In genomic region chr5:9265586-9266279, GRCm38 (mm10) we compare ENCODE assay signal across 9 mouse cellular contexts. TPM values are rescaled to one million over a fixed set of nuclear protein-coding genes. Genes with fewer than 3 reads are reported as not detected.
DNase-seq lines count a peak whose midpoint lies in the region; ATAC-seq lines count a peak whose summit lies in the region.
"Had no signal": no experiment of that assay in that cellular context is flagged by ENCODE, and none has a peak within 500 bp of the region (broad histone marks: within the 10 kb centered on the region; RNA-seq: fewer than 3 reads in every experiment).

Gene 9330182L06Rik, plus strand, starts transcription at chr5:9266118.

- no peaks in the 10 kb centered on the region for H3K36me3 ChIP-seq in heart, embryonic 11.5 days (ENCODE audit: control insufficient read depth, insufficient read depth, low read length)
- no peaks in the 10 kb centered on the region for H3K36me3 ChIP-seq in kidney, embryonic 15.5 days
- H3K36me3 ChIP-seq in limb, embryonic 13.5 days: no peaks in the 10 kb centered on the region
- H3K36me3 ChIP-seq in midbrain, embryonic 12.5 days: no peaks in the 10 kb centered on the region
- H3K36me3 ChIP-seq in stomach, embryonic 14.5 days (ENCODE audit: control insufficient read depth, insufficient read depth, low read length): no peaks in the 10 kb centered on the region

- intact Hi-C loops in heart, postnatal 25 days (cut with DNase I): no loop called here

- H3K27me3 ChIP-seq in heart, embryonic 11.5 days (ENCODE audit: control insufficient read depth, insufficient read depth, low read length): peaks cover 3% of the 10 kb centered on the region; the same call in 1 of the 2 replicates
- peaks cover 16% of the 10 kb centered on the region for H3K27me3 ChIP-seq in kidney, embryonic 15.5 days
- H3K27me3 ChIP-seq in limb, embryonic 13.5 days: peaks cover 19% of the 10 kb centered on the region
- peaks cover 5% of the 10 kb centered on the region; the same call in 1 of the 2 replicates for H3K27me3 ChIP-seq in midbrain, embryonic 12.5 days
- no peaks in the 10 kb centered on the region for H3K27me3 ChIP-seq in stomach, embryonic 14.5 days (ENCODE audit: control insufficient read depth, insufficient read depth, low read length)
- H3K27me3 ChIP-seq: CH12.LX had no signal

- no peaks in the 10 kb centered on the region for H3K4me1 ChIP-seq in heart, embryonic 11.5 days (ENCODE audit: control insufficient read depth, insufficient read depth, low read length)
- H3K4me1 ChIP-seq in kidney, embryonic 15.5 days: peaks cover 10% of the 10 kb centered on the region; the same call in 1 of the 2 replicates
- 0 out of 2 replicates have a peak, but pooled peaks cover 6% of the 10 kb centered on the region for H3K4me1 ChIP-seq in limb, embryonic 13.5 days
- peaks cover 15% of the 10 kb centered on the region for H3K4me1 ChIP-seq in midbrain, embryonic 12.5 days
- no peaks in the 10 kb centered on the region for H3K4me1 ChIP-seq in stomach, embryonic 14.5 days (ENCODE audit: control insufficient read depth, insufficient read depth, low read length)

- no peak within 1 kb of the TSS for H3K27ac ChIP-seq in heart, embryonic 11.5 days (ENCODE audit: low read depth, low read length)
- H3K27ac ChIP-seq in kidney, embryonic 15.5 days: peak within 1 kb of the TSS; percentile 51; the same call in 1 of the 2 replicates
- peak within 1 kb of the TSS; percentile 74 for H3K27ac ChIP-seq in limb, embryonic 13.5 days
- peak within 1 kb of the TSS; percentile 87 for H3K27ac ChIP-seq in midbrain, embryonic 12.5 days (replicated peaks)
- peak within 1 kb of the TSS; percentile 59; the same call in 1 of the 2 replicates for H3K27ac ChIP-seq in stomach, embryonic 14.5 days (ENCODE audit: low read length)

- H3K9me3 ChIP-seq in heart, embryonic 11.5 days (replicated peaks; ENCODE audit: control insufficient read depth, low read length): no peaks in the 10 kb centered on the region
- H3K9me3 ChIP-seq in kidney, embryonic 15.5 days (replicated peaks): no peaks in the 10 kb centered on the region
- H3K9me3 ChIP-seq in limb, embryonic 13.5 days: no peaks in the 10 kb centered on the region
- no peaks in the 10 kb centered on the region for H3K9me3 ChIP-seq in midbrain, embryonic 12.5 days
- no peaks in the 10 kb centered on the region for H3K9me3 ChIP-seq in stomach, embryonic 14.5 days (ENCODE audit: control insufficient read depth, low read depth, low read length)

- DNase-seq in heart, adult 11 months: peak; percentile 86
- DNase-seq in heart, postnatal 25 days (ENCODE audit: low spot score): no peak
- peak; percentile 69 for DNase-seq in embryo, embryonic 10 days (ENCODE audit: low spot score)

- peak within 1 kb of the TSS; percentile 59 for H3K4me3 ChIP-seq in heart, embryonic 11.5 days (ENCODE audit: low read depth, low read length)
- peak within 1 kb of the TSS; percentile 73 for H3K4me3 ChIP-seq in kidney, embryonic 15.5 days (replicated peaks)
- H3K4me3 ChIP-seq in limb, embryonic 13.5 days: peak within 1 kb of the TSS; percentile 71
- H3K4me3 ChIP-seq in midbrain, embryonic 12.5 days: peak within 1 kb of the TSS; percentile 73
- peak within 1 kb of the TSS; percentile 57 for H3K4me3 ChIP-seq in stomach, embryonic 14.5 days (ENCODE audit: low read depth, low read length)

- under 1% methylated on average over 34 of the region's 47 CpGs for WGBS in heart, embryonic 11.5 days (ENCODE audit: insufficient replicate concordance)
- 1% methylated on average over 45 of the region's 47 CpGs for WGBS in kidney, embryonic 15.5 days
- under 1% methylated on average over 45 of the region's 47 CpGs for WGBS in limb, embryonic 13.5 days
- under 1% methylated on average over 39 of the region's 47 CpGs for WGBS in midbrain, embryonic 12.5 days
- 1% methylated on average over 42 of the region's 47 CpGs for WGBS in stomach, embryonic 14.5 days

- peak within 1 kb of the TSS; percentile 54 for H3K9ac ChIP-seq in heart, embryonic 11.5 days (ENCODE audit: low read depth, low read length)
- peak within 1 kb of the TSS; percentile 59 for H3K9ac ChIP-seq in kidney, embryonic 15.5 days
- H3K9ac ChIP-seq in limb, embryonic 13.5 days: peak within 1 kb of the TSS; percentile 77
- peak within 1 kb of the TSS; percentile 81 for H3K9ac ChIP-seq in midbrain, embryonic 12.5 days (replicated peaks)
- peak within 1 kb of the TSS; percentile 33; the same call in 1 of the 2 replicates for H3K9ac ChIP-seq in stomach, embryonic 14.5 days (replicated peaks; ENCODE audit: low read depth, low read length)

- ATAC-seq in heart, embryonic 11.5 days (replicated peaks; ENCODE audit: insufficient number of reproducible peaks, low FRiP score, low TSS enrichment): peak; percentile 89
- ATAC-seq in kidney, embryonic 15.5 days (replicated peaks; ENCODE audit: low FRiP score): peak; percentile 94
- ATAC-seq in limb, embryonic 13.5 days (ENCODE audit: low FRiP score, low read depth): peak; percentile 93
- peak; percentile 92 for ATAC-seq in midbrain, embryonic 12.5 days (ENCODE audit: low FRiP score, low read depth)
- peak; percentile 92 for ATAC-seq in stomach, embryonic 14.5 days (ENCODE audit: insufficient number of reproducible peaks, insufficient read depth, low FRiP score, low read depth)

- peak within 1 kb of the TSS; percentile 68 for H3K4me2 ChIP-seq in heart, embryonic 11.5 days
- H3K4me2 ChIP-seq in kidney, embryonic 15.5 days: peak within 1 kb of the TSS; percentile 98
- peak within 1 kb of the TSS; percentile 89 for H3K4me2 ChIP-seq in limb, embryonic 13.5 days (replicated peaks)
- peak within 1 kb of the TSS; percentile 78 for H3K4me2 ChIP-seq in midbrain, embryonic 12.5 days (replicated peaks)
- peak within 1 kb of the TSS; percentile 84 for H3K4me2 ChIP-seq in stomach, embryonic 14.5 days (replicated peaks; ENCODE audit: low read depth, low read length)

RNA-seq across cellular contexts. Expression of gene 9330182L06Rik, which starts in this region (rescaled TPM):
- under 1 TPM; 0.20 to 0.29 TPM for total RNA-seq in heart, postnatal 25 days (2021)
- polyA plus RNA-seq in heart, embryonic 11.5 days (2014; fragmentation: Nextera tagmentation; extraction: Ambion mirVana): 1.9 and 2.4 TPM in 2 replicates
- 2.0 and 2.1 TPM in 2 replicates for polyA plus RNA-seq in kidney, embryonic 15.5 days (2015; fragmentation: Nextera tagmentation; extraction: Ambion mirVana)
- polyA plus RNA-seq in limb, embryonic 13.5 days (2015; fragmentation: Nextera tagmentation; extraction: Ambion mirVana): 3.1 and 4.0 TPM in 2 replicates
- 7.2 and 7.9 TPM in 2 replicates for polyA plus RNA-seq in midbrain, embryonic 12.5 days (2016; fragmentation: Nextera tagmentation; extraction: Ambion mirVana)
- polyA plus RNA-seq in stomach, embryonic 14.5 days (2014; fragmentation: Nextera tagmentation; extraction: Ambion mirVana): 7.7 and 8.7 TPM in 2 replicates
- total RNA-seq: CH12.LX had no signal
